In genomic region chr2:148521966-148522575, GRCm38 (mm10) we compare ENCODE assay signal across 12 mouse cellular contexts.
DNase-seq lines count a peak whose midpoint lies in the region; ATAC-seq and TF ChIP-seq lines count a peak whose summit lies in the region.
"Had no signal": no experiment of that assay in that cellular context is flagged by ENCODE, and none has a peak within 500 bp of the region (broad histone marks: within the 10 kb centered on the region; RNA-seq: fewer than 3 reads in every experiment).

No protein-coding gene starts in this region.

- H3K4me2 ChIP-seq in lung, postnatal 0 days (replicated peaks; ENCODE audit: low read depth, low read length) = no peak overlapping the region
- no peak overlapping the region for H3K4me2 ChIP-seq in midbrain, embryonic 13.5 days (replicated peaks)

- no peak overlapping the region for H3K9ac ChIP-seq in lung, postnatal 0 days (replicated peaks; ENCODE audit: low read depth)
- no peak overlapping the region for H3K9ac ChIP-seq in midbrain, embryonic 13.5 days (replicated peaks)
- H3K9ac ChIP-seq: forebrain, postnatal 0 days had no signal

- no peak for TF ChIP-seq POLR2A in cerebellum, adult 2 months (IDR thresholded peaks at IDR 0.05; ENCODE audit: borderline replicate concordance, insufficient read depth, low read length)

- H3K27ac ChIP-seq in lung, postnatal 0 days (ENCODE audit: low read length) = peak overlapping the region; percentile 51; the same call in 1 of the 2 replicates
- H3K27ac ChIP-seq in cerebellum, adult 2 months (ENCODE audit: insufficient read depth, low read length) = no peak overlapping the region
- no peak overlapping the region for H3K27ac ChIP-seq in midbrain, embryonic 13.5 days

- peaks cover 9% of the 10 kb centered on the region; the same call in 1 of the 2 replicates for H3K4me1 ChIP-seq in lung, postnatal 0 days (ENCODE audit: insufficient read depth, low read depth, low read length)
- H3K4me1 ChIP-seq in cerebellum, adult 2 months (ENCODE audit: control insufficient read depth, insufficient read depth, low read length) = no peaks in the 10 kb centered on the region
- no peaks in the 10 kb centered on the region for H3K4me1 ChIP-seq in midbrain, embryonic 13.5 days (replicated peaks)

- no peaks in the 10 kb centered on the region for H3K36me3 ChIP-seq in lung, postnatal 0 days (ENCODE audit: insufficient read depth, low read length)
- no peaks in the 10 kb centered on the region for H3K36me3 ChIP-seq in midbrain, embryonic 13.5 days

- 48% methylated on average over 5 of the region's 5 CpGs for WGBS in lung, postnatal 0 days
- 84% methylated on average over 5 of the region's 5 CpGs for WGBS in cerebellum, adult 2 months
- 75% methylated on average over 5 of the region's 5 CpGs for WGBS in midbrain, embryonic 13.5 days

- intact Hi-C loops in left cerebral cortex, postnatal 14 days (cut with DNase I) = no loop called here

- ATAC-seq in lung, postnatal 0 days = peak; percentile 66
- ATAC-seq in midbrain, embryonic 13.5 days = no peak
- ATAC-seq: forebrain, postnatal 0 days; inflammation-experienced regulatory T-cells, adult 6 months had no signal

- no peak for TF ChIP-seq CTCF in lung, postnatal 0 days (IDR thresholded peaks at IDR 0.05)
- no peak for TF ChIP-seq CTCF in cerebellum, adult 2 months (IDR thresholded peaks at IDR 0.05; ENCODE audit: borderline replicate concordance, insufficient read depth, low read depth, low read length)

- H3K27me3 ChIP-seq in lung, postnatal 0 days (replicated peaks; ENCODE audit: insufficient read depth, low read length) = no peaks in the 10 kb centered on the region
- H3K27me3 ChIP-seq in cerebellum, adult 2 months (ENCODE audit: control insufficient read depth, insufficient read depth, low read length) = no peaks in the 10 kb centered on the region; the same call in 1 of the 2 replicates
- no peaks in the 10 kb centered on the region for H3K27me3 ChIP-seq in midbrain, embryonic 13.5 days

- no peak overlapping the region for H3K4me3 ChIP-seq in lung, postnatal 0 days (ENCODE audit: low read depth, low read length)
- H3K4me3 ChIP-seq in cerebellum, adult 2 months (replicated peaks; ENCODE audit: insufficient read depth, low read depth, low read length) = no peak overlapping the region
- H3K4me3 ChIP-seq in midbrain, embryonic 13.5 days (replicated peaks) = no peak overlapping the region

- no peaks in the 10 kb centered on the region for H3K9me3 ChIP-seq in lung, postnatal 0 days (ENCODE audit: low read length)
- H3K9me3 ChIP-seq in midbrain, embryonic 13.5 days = no peaks in the 10 kb centered on the region

- TF ChIP-seq EP300 in lung, postnatal 0 days (IDR thresholded peaks at IDR 0.05) = 0 out of 2 replicates have a peak, but pooled peaks have one; percentile 10

- peak; percentile 21 for DNase-seq in adrenal gland, postnatal 10 days
- no peak for DNase-seq in adrenal gland, postnatal 36 days
- peak; percentile 100 for DNase-seq in 3T3-L1 (ENCODE audit: low read depth, low spot score)
- DNase-seq in heart, adult 9 months (ENCODE audit: low spot score in 2 of 2) = peak; percentile 71 to 79
- peak; percentile 78 for DNase-seq in lung, postnatal 0 days (ENCODE audit: low spot score)
- DNase-seq in left cerebral cortex, postnatal 14 days (ENCODE audit: low spot score in 2 of 2) = no peak
- DNase-seq in cerebellum, adult 2 months = no peak
- DNase-seq: B cell, adult 2 months; cerebellum, postnatal 25 days; forebrain, postnatal 0 days had no signal

Comparison
In these comparisons a context has a peak if more than half of its experiments do, and no peak if none do; other contexts are left out.
1. DNase-seq: peak in adrenal gland, postnatal 10 days (single experiment), 3T3-L1 (single experiment), heart, adult 9 months (2 of 2) and lung, postnatal 0 days (single experiment); none in adrenal gland, postnatal 36 days (0 of 2), left cerebral cortex, postnatal 14 days (0 of 2) and cerebellum, adult 2 months (0 of 2).